Mouse (Mus musculus): ENCODE data around the gene Aipl1.

GRCm38 (mm10) chr11:72082601-72083000 is 45.3 kb upstream of the Aipl1 start:
- TF ChIP-seq CTCF (IDR thresholded peaks at IDR 0.05; ENCODE audit: low read depth, low read length) (no peak), POLR2A (IDR thresholded peaks at IDR 0.05; ENCODE audit: insufficient read depth, low read length) (no peak), EP300 (IDR thresholded peaks at IDR 0.05; ENCODE audit: insufficient read depth, low read depth, low read length) (no peak)

Measured in ES-Bruce4 (cell line).